Mouse (Mus musculus) forebrain, postnatal 0 days (tissue): ENCODE data around the gene Cd72. TPM values are rescaled to one million over a fixed set of nuclear protein-coding genes. Genes with fewer than 3 reads are reported as not detected.
A peak's percentile ranks its signal among the peaks of the same experiment; 100 is the strongest.

Source experiments
- ATAC-seq: fragments of 200-750 bp; cut with Nextera tagmentation; 2 replicates; pipeline ENCODE4 v1.8.0; 2017; ENCODE audit warnings: mild to moderate bottlenecking, moderate library complexity
- DNase-seq: peaks from one replicate; pipeline ENCODE4 v3.0.0-alpha.2; 2015
- H3K27ac ChIP-seq: fragments of 300-500 bp; sonication (generic); 2 replicates; pipeline ENCODE4 v1.5.1; 2014; ENCODE audit warnings: low read depth, mild to moderate bottlenecking, antibody characterized with exemption, low read length, moderate library complexity, mixed read lengths
- H3K27me3 ChIP-seq: fragments of 300-500 bp; sonication (generic); 2 replicates; pipeline ENCODE4 v1.6.1; 2014; ENCODE audit warnings: mild to moderate bottlenecking, low read length, mixed read lengths; ENCODE audit not compliant: insufficient read depth
- H3K36me3 ChIP-seq: fragments of 300-500 bp; sonication (generic); 2 replicates; pipeline ENCODE4 v1.6.1; 2014; ENCODE audit warnings: mild to moderate bottlenecking, moderate library complexity; ENCODE audit not compliant: insufficient read depth
- H3K4me1 ChIP-seq: fragments of 300-500 bp; sonication (generic); 2 replicates; pipeline ENCODE4 v1.6.1; 2014; ENCODE audit warnings: antibody characterized with exemption; ENCODE audit not compliant: insufficient read depth
- H3K4me2 ChIP-seq: fragments of 300-500 bp; sonication (generic); 2 replicates; pipeline ENCODE4 v1.6.1; 2014; ENCODE audit warnings: low read depth, mild to moderate bottlenecking, moderate library complexity
- H3K4me3 ChIP-seq: fragments of 300-500 bp; sonication (generic); 2 replicates; pipeline ENCODE4 v1.5.1; 2014; ENCODE audit warnings: low read depth, low read length, mixed read lengths
- H3K9ac ChIP-seq: fragments of 300-500 bp; sonication (generic); 2 replicates; pipeline ENCODE4 v1.6.1; 2014; ENCODE audit warnings: mild to moderate bottlenecking
- H3K9me3 ChIP-seq: fragments of 300-500 bp; sonication (generic); 2 replicates; pipeline ENCODE4 v1.6.1; 2016; ENCODE audit warnings: low read length
- CTCF ChIP-seq: sonication (generic); IDR thresholded peaks from 2 replicates; pipeline ENCODE4 v1.5.1; 2016; ENCODE audit warnings: antibody characterized with exemption, control low read depth, low read depth
- WGBS: fragments of 180-500 bp; shearing (Covaris S2); extraction: QIAGEN DNeasy Blood & Tissue Kit; methylation state at CpG from one replicate; pipeline ENCODE4 v1.1.7; 2014; 5-methylcytosine and 5-hydroxymethylcytosine counted together
- polyA plus RNA-seq: library from polyadenylated mRNA; unstranded; fragments of >200 nt; fragmentation: Nextera tagmentation; extraction: Ambion mirVana; gene quantifications from 2 replicates; pipeline ENCODE4 v1.2.1, GENCODE M21; 2015
- total RNA-seq: library from RNA; depleted of rRNA; stranded (reverse); fragments of >200 nt; gene quantifications from 2 replicates; pipeline ENCODE4 v1.2.3, GENCODE M21; 2014

The Cd72 gene
- total and polyA plus RNA-seq, 2 experiments from 2014 or later: 0.19 to 3.2 TPM

- 28% methylated on average over 16 of the region's 16 CpGs for WGBS
- ATAC-seq: peak; percentile 4; the same call in 1 of the 2 replicates
- DNase-seq: peak; percentile 30
Measured at GRCm38 (mm10) chr4:43428180-43428861, 26.1 kb downstream of the Cd72 start.

GRCm38 (mm10) chr4:43427501-43428179, 26.8 kb downstream of the Cd72 start:
- H3K27me3 ChIP-seq: no peaks in the 10 kb centered on the region
- DNase-seq (no peak), ATAC-seq (peak; percentile 10; the same call in 1 of the 2 replicates)
- H3K27ac ChIP-seq: no peak overlapping the region
- peaks cover 47% of the 10 kb centered on the region for H3K36me3 ChIP-seq
- TF ChIP-seq CTCF: no peak
- H3K4me3 ChIP-seq: no peak overlapping the region
- H3K9ac ChIP-seq: no peak overlapping the region
- no peaks in the 10 kb centered on the region for H3K9me3 ChIP-seq
- H3K4me2 ChIP-seq: no peak overlapping the region
- no peaks in the 10 kb centered on the region for H3K4me1 ChIP-seq
- WGBS: 27% methylated on average over 23 of the region's 23 CpGs

More at GRCm38 (mm10) chr4:43428180-43428861, 26.1 kb downstream of the Cd72 start:
- H3K36me3 ChIP-seq: peaks cover 40% of the 10 kb centered on the region
- H3K27me3 ChIP-seq: no peaks in the 10 kb centered on the region
- no peaks in the 10 kb centered on the region for H3K4me1 ChIP-seq
- no peaks in the 10 kb centered on the region for H3K9me3 ChIP-seq
- H3K27ac ChIP-seq: no peak overlapping the region
- no peak for TF ChIP-seq CTCF
- 0 out of 2 replicates have a peak overlapping the region, but pooled peaks have one; percentile 6 for H3K9ac ChIP-seq
- H3K4me3 ChIP-seq: no peak overlapping the region
- H3K4me2 ChIP-seq: no peak overlapping the region

GRCm38 (mm10) chr4:43426487-43426886, 27.9 kb downstream of the Cd72 start:
- WGBS: 50% methylated on average over 10 of the region's 10 CpGs
- Histone ChIP-seq H3K27me3 (no peaks in the 10 kb centered on the region), H3K9me3 (no peaks in the 10 kb centered on the region), H3K4me1 (no peaks in the 10 kb centered on the region), H3K36me3 (peaks cover 58% of the 10 kb centered on the region), H3K27ac (no peak overlapping the region), H3K9ac (no peak overlapping the region), H3K4me3 (no peak overlapping the region), H3K4me2 (no peak overlapping the region)
- ATAC-seq (no peak), DNase-seq (no peak)
- no peak for TF ChIP-seq CTCF

- Histone ChIP-seq H3K4me1 (no peaks in the 10 kb centered on the region), H3K27ac (no peak overlapping the region), H3K36me3 (peaks cover 59% of the 10 kb centered on the region), H3K27me3 (no peaks in the 10 kb centered on the region), H3K4me3 (no peak overlapping the region), H3K4me2 (no peak overlapping the region), H3K9ac (no peak overlapping the region), H3K9me3 (no peaks in the 10 kb centered on the region)
- WGBS: 33% methylated on average over 31 of the region's 31 CpGs
- TF ChIP-seq CTCF: no peak
- DNase-seq (no peak), ATAC-seq (no peak)
Measured at GRCm38 (mm10) chr4:43425648-43426380, 28.6 kb downstream of the Cd72 start.

- no peak overlapping the region for H3K4me2 ChIP-seq
- H3K36me3 ChIP-seq: peaks cover 59% of the 10 kb centered on the region
- no peak overlapping the region for H3K4me3 ChIP-seq
- no peak overlapping the region for H3K27ac ChIP-seq
- H3K9me3 ChIP-seq: no peaks in the 10 kb centered on the region
- TF ChIP-seq CTCF: no peak
- no peak overlapping the region for H3K9ac ChIP-seq
- no peak for ATAC-seq
- 26% methylated on average over 14 of the region's 14 CpGs for WGBS
- no peak for DNase-seq
- H3K4me1 ChIP-seq: no peaks in the 10 kb centered on the region
- H3K27me3 ChIP-seq: no peaks in the 10 kb centered on the region
Measured at GRCm38 (mm10) chr4:43425197-43425596, 29.2 kb downstream of the Cd72 start.

GRCm38 (mm10) chr4:43424072-43424471, 30.4 kb downstream of the Cd72 start:
- Histone ChIP-seq H3K4me2 (no peak overlapping the region), H3K9me3 (no peaks in the 10 kb centered on the region), H3K4me3 (no peak overlapping the region), H3K36me3 (peaks cover 59% of the 10 kb centered on the region), H3K27me3 (no peaks in the 10 kb centered on the region), H3K27ac (no peak overlapping the region), H3K4me1 (no peaks in the 10 kb centered on the region), H3K9ac (no peak overlapping the region)
- no peak for TF ChIP-seq CTCF
- 88% methylated on average over 9 of the region's 9 CpGs for WGBS
- ATAC-seq (no peak), DNase-seq (no peak)
